Mouse (Mus musculus): ENCODE results near the gene Tsc2. TPM values are rescaled to one million over a fixed set of nuclear protein-coding genes. Genes with fewer than 3 reads are reported as not detected.
"Not testable (repeated sequence)": the region's sequence is repeated elsewhere in the genome, so short reads cannot be mapped to it uniquely, and the experiment has no call there.

The Tsc2 gene
- polyA plus RNA-seq, 1 experiment from 2014 or later = 68.8 TPM

DNA sequence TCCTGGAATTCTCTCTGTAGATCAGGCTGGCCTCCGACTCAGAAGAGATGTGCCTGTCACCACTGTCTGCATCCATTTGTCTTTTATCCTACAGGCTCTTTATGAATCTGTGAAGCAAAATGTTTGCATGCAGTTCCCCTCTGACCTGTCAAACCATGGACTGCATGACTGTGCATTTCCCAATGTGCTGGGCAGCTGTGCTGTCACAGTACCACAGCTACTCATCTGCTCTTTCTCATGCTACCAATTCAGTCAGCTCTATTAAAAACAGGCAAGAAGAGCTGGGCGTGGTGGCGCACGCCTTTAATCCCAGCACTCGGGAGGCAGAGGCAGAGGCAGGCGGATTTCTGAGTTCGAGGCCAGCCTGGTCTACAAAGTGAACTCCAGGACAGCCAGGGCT lies 34.6 kb upstream of the Tsc2 start:
- H3K4me2 ChIP-seq; H3K9me3 ChIP-seq (replicated peaks); H3K27ac ChIP-seq (replicated peaks); H3K4me3 ChIP-seq (replicated peaks); ATAC-seq (ENCODE audit: low FRiP score); H3K9ac ChIP-seq (replicated peaks); H3K36me3 ChIP-seq; H3K27me3 ChIP-seq (replicated peaks): not testable (repeated sequence)
- peaks cover 28% of the 10 kb centered on the region for H3K4me1 ChIP-seq
- 79% methylated on average over 7 of the region's 7 CpGs for WGBS

DNA sequence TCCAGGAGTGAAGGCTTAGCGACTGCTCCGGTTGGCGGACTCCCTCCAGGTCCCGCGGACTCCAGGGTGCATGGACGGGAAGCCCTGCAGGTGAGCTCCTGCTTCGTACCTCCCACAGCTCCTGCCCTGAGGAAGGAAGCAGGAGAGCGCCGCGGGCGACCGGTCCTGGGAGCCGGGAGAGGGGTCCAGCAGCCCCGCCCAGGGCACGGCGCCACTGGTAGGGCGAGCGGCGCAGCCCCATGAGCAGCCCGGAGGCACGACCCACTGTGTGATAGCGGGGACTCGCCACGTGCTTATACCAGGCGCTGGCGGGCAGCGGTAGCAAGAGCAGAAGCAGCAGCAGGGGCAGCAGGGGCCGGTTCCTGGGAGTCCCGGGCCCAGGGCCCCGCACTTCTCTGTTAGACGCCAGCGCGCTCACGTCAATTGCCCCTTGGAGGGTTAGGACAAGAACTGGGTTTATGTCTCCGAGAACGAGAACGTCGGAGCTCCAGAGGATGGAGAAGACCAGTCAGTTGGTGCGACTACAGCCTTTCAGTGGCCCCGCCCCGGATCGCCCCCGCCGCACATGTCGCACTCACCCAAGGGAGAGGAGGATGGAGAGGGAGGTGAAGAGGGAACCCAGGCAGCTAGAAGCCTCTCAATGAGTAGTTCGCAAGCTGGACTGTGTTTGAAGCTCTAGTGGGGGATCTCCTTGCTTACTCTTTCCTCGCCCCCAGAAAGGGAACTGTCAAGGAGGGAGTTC lies 25.8 kb upstream of the Tsc2 start, which contains the start of gene Npw:
TSS of gene Npw (minus strand) at position 441 of the 742 bp plus-strand sequence.
- Histone ChIP-seq H3K27me3 (replicated peaks) (peaks cover 53% of the 10 kb centered on the region), H3K27ac (replicated peaks) (no peak within 1 kb of the TSS), H3K36me3 (no peaks in the 10 kb centered on the region), H3K9ac (replicated peaks) (peak within 1 kb of the TSS; percentile 27; the same call in 1 of the 2 replicates), H3K4me3 (replicated peaks) (peak within 1 kb of the TSS; percentile 33), H3K4me1 (peaks cover 18% of the 10 kb centered on the region), H3K9me3 (replicated peaks) (no peaks in the 10 kb centered on the region), H3K4me2 (peak within 1 kb of the TSS; percentile 61)
- WGBS = under 1% methylated on average over 47 of the region's 47 CpGs
- ATAC-seq (ENCODE audit: low FRiP score) = no peak

DNA sequence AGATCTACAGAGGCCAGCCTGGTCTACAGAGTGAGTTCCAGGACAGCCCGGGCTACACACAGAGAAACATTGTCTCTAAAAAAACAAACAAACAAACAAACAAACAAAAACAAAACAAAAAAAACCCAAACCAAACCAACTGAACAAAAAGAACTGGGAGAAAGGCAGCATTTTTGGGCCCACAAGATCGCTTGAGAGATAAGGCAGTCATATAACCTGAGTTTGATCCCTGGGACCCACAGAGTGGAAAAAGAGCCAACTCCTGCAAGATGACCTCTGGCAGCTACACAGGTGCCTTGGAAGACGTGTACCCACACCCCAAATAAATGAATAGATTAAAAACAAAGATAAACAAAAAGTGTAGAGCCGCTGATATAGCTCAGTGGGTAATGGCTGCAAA lies 22.5 kb upstream of the Tsc2 start:
- WGBS = 81% methylated on average over 4 of the region's 4 CpGs
- Histone ChIP-seq H3K27me3 (replicated peaks) (peaks cover 55% of the 10 kb centered on the region), H3K36me3 (no peaks in the 10 kb centered on the region), H3K4me1 (peaks cover 25% of the 10 kb centered on the region), H3K9ac (replicated peaks) (no peak overlapping the region), H3K27ac (replicated peaks) (no peak overlapping the region), H3K4me2 (no peak overlapping the region), H3K9me3 (replicated peaks) (no peaks in the 10 kb centered on the region), H3K4me3 (replicated peaks) (no peak overlapping the region)
- no peak for ATAC-seq (ENCODE audit: low FRiP score)

DNA sequence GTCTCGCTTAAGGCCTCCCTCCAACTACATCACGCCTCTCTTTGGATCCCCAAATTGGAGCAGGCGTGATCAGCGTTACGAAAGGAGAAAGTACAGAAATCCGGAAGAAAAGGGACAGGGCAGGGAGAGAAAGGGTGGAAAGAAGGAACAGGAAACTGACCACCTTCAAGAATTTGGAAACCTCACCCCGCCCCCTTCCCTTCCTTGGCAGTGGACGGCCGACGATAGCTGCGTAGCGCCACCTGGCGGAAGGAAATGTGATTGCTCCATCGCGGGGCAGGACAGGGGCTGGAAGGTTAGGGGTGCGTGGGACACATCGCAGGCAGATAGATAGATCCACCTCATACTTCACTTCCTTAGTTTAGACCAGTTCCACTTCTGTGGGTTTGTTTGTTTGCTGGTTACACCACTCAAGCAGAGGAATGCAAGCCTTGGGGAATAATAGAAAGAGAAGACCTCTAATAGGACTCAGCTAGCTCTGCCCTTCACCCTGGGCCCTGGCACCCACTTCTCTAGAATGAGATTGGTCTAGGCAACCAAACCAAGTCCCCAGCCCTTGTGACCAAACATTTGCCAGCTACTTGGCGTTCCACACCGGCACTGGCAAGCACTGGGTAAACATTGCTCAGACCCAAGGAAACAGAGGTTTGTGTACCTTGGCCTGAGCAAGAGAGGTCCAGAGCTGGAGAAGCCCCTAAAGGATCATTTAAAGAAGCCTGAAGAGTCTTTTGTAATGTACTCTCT lies 21.7 kb upstream of the Tsc2 start:
- Histone ChIP-seq H3K4me3 (replicated peaks) (peak overlapping the region; percentile 22), H3K4me1 (peaks cover 31% of the 10 kb centered on the region), H3K27ac (replicated peaks) (no peak overlapping the region), H3K9ac (replicated peaks) (no peak overlapping the region; the same call in 1 of the 2 replicates), H3K36me3 (no peaks in the 10 kb centered on the region), H3K27me3 (replicated peaks) (peaks cover 47% of the 10 kb centered on the region), H3K4me2 (peak overlapping the region; percentile 54), H3K9me3 (replicated peaks) (no peaks in the 10 kb centered on the region)
- ATAC-seq (ENCODE audit: low FRiP score) = no peak
- 4% methylated on average over 19 of the region's 19 CpGs for WGBS

DNA sequence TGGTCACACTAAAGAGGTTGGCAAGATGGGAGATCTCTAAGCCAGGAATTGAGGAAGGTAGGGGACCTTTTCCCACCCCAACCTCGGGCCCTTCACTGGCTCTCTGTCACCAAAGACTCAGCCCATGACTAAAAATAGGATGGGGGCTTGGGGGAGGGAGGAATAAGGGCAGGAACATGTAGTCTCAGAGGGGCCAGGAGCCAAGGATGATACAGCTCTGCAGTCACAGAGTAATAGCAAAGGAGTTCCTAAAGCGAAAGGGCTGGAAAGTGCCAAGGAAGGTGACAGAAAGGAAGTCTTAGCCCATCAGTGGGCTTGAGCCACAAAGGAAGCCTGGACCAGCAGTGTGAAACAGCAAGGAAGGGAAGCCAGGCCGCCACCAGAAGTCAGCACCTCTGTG lies 19.4 kb upstream of the Tsc2 start:
- Histone ChIP-seq H3K9me3 (replicated peaks) (no peaks in the 10 kb centered on the region), H3K4me2 (no peak overlapping the region), H3K4me1 (peaks cover 30% of the 10 kb centered on the region), H3K36me3 (no peaks in the 10 kb centered on the region), H3K27me3 (replicated peaks) (peaks cover 24% of the 10 kb centered on the region), H3K4me3 (replicated peaks) (no peak overlapping the region), H3K9ac (replicated peaks) (no peak overlapping the region), H3K27ac (replicated peaks) (no peak overlapping the region)
- no peak for ATAC-seq (ENCODE audit: low FRiP score)
- WGBS = 72% methylated on average over 3 of the region's 3 CpGs

DNA sequence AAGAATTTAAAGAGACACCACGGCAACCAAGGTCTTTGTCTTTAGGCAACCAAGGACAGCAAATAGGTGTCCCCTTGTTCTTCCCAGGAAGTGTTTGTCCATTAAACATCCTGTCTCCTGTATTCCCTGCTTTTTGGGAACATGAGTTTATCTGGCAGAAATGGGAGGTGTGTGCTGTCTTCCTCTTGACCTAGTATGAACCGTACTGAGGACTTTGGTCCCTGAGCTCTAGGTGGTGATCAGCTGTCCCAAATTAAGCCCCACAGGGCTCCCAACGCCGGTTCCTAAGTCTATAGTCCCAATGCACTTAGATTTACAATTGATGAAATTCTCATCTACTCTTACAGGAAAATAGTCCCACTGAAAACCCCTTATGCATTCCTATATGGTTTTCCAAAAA lies 18.3 kb upstream of the Tsc2 start:
- Histone ChIP-seq H3K36me3 (no peaks in the 10 kb centered on the region), H3K4me2 (peak overlapping the region; percentile 95), H3K27me3 (replicated peaks) (peaks cover 16% of the 10 kb centered on the region), H3K9ac (replicated peaks) (peak overlapping the region; percentile 98; the same call in 1 of the 2 replicates), H3K27ac (replicated peaks) (no peak overlapping the region), H3K4me3 (replicated peaks) (peak overlapping the region; percentile 84; the same call in 1 of the 2 replicates), H3K4me1 (peaks cover 30% of the 10 kb centered on the region), H3K9me3 (replicated peaks) (no peaks in the 10 kb centered on the region)
- no peak for ATAC-seq (ENCODE audit: low FRiP score)
- WGBS = 81% methylated on average over 4 of the region's 4 CpGs

DNA sequence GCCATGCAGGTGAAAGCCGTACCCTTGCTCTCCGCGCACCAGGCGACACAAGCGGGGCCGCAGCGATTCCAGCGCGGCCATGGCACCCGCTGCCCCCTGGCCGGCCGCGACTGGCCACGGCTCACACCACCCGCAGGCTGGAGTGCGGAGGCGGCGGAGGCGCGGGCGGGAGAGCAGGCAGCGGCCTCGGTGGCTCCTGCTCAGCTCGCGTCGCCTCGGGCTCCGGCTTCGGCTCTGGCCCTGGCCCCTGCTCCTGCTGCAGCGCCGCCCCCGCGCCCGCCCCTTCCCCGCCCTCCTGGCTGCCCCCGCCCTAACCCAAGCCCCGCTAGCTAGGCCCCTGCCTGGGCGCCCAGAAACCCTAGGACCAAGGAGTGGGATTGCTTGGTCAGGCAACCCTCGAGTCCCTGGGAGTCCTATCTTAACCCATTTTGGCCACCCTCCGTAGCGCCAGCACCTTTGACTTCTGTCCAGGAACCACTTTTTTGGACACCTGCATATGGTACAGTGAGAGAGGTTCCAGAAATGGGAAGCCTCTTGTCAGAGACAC lies 17.7 kb upstream of the Tsc2 start, which contains the start of gene Slc9a3r2:
TSS of gene Slc9a3r2 (minus strand) at position 258 of the 547 bp plus-strand sequence.
- peaks cover 15% of the 10 kb centered on the region for H3K27me3 ChIP-seq (replicated peaks)
- peak within 1 kb of the TSS; percentile 84 for H3K27ac ChIP-seq (replicated peaks)
- H3K9me3 ChIP-seq (replicated peaks) = no peaks in the 10 kb centered on the region
- H3K4me2 ChIP-seq = peak within 1 kb of the TSS; percentile 95
- WGBS = 1% methylated on average over 39 of the region's 41 CpGs
- H3K9ac ChIP-seq (replicated peaks) = peak within 1 kb of the TSS; percentile 98
- H3K36me3 ChIP-seq = no peaks in the 10 kb centered on the region
- peak; percentile 82 for ATAC-seq (ENCODE audit: low FRiP score)
- H3K4me1 ChIP-seq = peaks cover 30% of the 10 kb centered on the region
- peak within 1 kb of the TSS; percentile 84 for H3K4me3 ChIP-seq (replicated peaks)

DNA sequence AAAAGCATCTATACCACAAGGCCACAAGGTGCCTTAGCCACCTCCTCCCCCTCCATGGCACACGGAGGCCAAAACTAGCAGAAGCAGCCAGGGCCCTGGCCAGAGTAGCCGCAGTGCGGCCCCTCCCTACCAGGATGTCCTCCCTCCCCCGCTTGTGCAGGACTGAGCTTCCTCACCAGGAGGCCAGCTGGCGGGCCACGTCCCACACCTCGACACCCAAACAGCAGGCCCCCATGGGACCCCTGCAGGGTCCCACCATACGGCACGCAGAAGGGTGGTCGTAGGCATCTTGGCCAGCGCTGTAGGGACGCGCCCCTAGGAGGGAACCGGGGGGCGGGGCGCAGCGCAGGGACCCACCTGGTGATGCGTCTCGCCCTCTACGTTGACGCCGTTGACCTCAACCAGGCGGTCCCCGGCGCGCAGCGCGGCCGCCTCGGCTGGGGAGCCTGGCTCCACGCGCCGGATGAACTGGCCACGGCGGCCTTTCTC lies 17.2 kb upstream of the Tsc2 start:
- peak overlapping the region; percentile 95 for H3K4me2 ChIP-seq

DNA sequence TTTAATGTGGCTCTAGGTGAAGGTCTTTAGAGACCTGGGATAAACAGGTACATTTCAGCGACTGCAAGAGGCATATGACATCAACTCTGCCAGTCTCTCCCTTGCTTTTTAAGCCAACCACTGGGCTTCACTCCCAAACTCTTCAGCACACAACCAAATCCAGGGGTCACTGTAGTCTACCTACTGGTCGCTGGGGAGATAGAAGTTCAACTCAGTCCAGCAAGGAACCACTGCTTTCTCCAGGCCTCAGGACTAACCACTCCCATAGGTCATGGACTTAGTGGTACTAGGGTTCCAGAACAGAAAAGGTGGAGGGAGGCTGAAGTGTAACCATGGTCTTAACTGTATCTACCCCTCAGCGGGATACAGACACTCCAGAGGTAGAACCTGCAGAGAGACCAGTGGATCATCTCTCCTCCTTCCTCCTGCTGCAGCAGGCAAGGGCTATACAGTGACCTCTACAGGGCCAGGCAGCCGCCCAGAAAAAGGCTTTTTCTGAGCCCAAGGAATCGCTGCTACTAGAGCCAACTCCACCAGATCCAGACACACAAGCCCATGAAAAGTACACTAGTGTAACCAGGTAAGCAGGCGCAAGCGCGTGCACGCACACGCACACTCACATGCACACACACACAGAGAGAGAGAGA lies 16.4 kb upstream of the Tsc2 start:
- WGBS = 70% methylated on average over 10 of the region's 10 CpGs
- Histone ChIP-seq H3K4me1 (peaks cover 25% of the 10 kb centered on the region), H3K4me3 (replicated peaks) (peak overlapping the region; percentile 84), H3K4me2 (peak overlapping the region; percentile 95), H3K36me3 (no peaks in the 10 kb centered on the region), H3K9ac (replicated peaks) (peak overlapping the region; percentile 98), H3K27ac (replicated peaks) (peak overlapping the region; percentile 84; the same call in 1 of the 2 replicates), H3K27me3 (replicated peaks) (peaks cover 13% of the 10 kb centered on the region), H3K9me3 (replicated peaks) (no peaks in the 10 kb centered on the region)
- ATAC-seq (ENCODE audit: low FRiP score) = no peak

More for the DNA sequence above, 17.2 kb upstream of the Tsc2 start:
- peaks cover 30% of the 10 kb centered on the region for H3K4me1 ChIP-seq
- peak overlapping the region; percentile 84 for H3K4me3 ChIP-seq (replicated peaks)
- peak; percentile 69 for ATAC-seq (ENCODE audit: low FRiP score)
- H3K27ac ChIP-seq (replicated peaks) = peak overlapping the region; percentile 84
- peak overlapping the region; percentile 98 for H3K9ac ChIP-seq (replicated peaks)
- H3K9me3 ChIP-seq (replicated peaks) = no peaks in the 10 kb centered on the region
- no peaks in the 10 kb centered on the region for H3K36me3 ChIP-seq
- H3K27me3 ChIP-seq (replicated peaks) = peaks cover 13% of the 10 kb centered on the region
- under 1% methylated on average over 34 of the region's 35 CpGs for WGBS

DNA sequence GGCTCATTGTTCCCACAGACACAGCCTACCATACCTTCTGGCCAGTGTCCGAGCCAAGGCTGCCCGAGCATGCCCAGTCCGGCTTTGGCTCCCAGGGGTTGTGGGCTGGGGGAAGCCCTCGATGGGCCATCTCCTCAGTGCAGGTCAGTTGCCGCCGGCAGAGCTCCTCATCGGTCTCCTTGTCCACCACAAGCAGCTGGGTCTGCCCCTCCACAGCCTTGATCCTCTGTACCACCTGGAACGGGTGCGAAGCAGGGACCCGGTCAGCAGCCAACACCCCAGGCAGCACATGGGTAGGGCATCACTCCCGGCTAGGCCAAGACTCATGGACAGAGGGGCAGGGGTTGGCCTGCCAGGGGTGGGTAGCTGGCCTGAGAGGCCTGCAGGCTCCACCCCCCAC lies 15.1 kb upstream of the Tsc2 start:
- no peak overlapping the region for H3K27ac ChIP-seq (replicated peaks)
- H3K27me3 ChIP-seq (replicated peaks) = peaks cover 13% of the 10 kb centered on the region
- WGBS = 81% methylated on average over 11 of the region's 11 CpGs
- H3K4me3 ChIP-seq (replicated peaks) = no peak overlapping the region
- H3K36me3 ChIP-seq = no peaks in the 10 kb centered on the region
- no peaks in the 10 kb centered on the region for H3K9me3 ChIP-seq (replicated peaks)
- H3K4me1 ChIP-seq = peaks cover 23% of the 10 kb centered on the region
- H3K9ac ChIP-seq (replicated peaks) = 0 out of 2 replicates have a peak overlapping the region, but pooled peaks have one; percentile 12
- H3K4me2 ChIP-seq = 0 out of 2 replicates have a peak overlapping the region, but pooled peaks have one; percentile 95
- ATAC-seq (ENCODE audit: low FRiP score) = no peak

DNA sequence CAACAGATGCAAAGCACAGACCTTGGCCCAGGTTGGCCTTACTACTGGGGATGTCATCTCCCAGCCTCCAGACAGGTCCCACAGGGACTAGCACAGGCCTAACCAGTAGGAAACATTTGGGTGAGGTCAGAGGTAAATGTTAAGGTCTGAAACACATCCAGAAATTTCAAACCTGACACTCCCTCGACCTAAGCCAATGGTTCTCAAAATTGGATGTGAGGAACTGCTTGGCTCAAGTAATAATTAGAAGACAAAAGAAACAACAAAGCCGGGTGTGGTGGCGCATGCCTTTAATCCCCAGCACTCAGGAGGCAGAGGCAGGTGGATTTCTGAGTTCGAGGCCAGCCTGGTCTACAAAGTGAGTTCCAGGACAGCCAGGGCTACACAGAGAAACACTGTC lies 14.0 kb upstream of the Tsc2 start:
- peaks cover 23% of the 10 kb centered on the region for H3K4me1 ChIP-seq
- no peaks in the 10 kb centered on the region for H3K9me3 ChIP-seq (replicated peaks)
- H3K4me2 ChIP-seq = no peak overlapping the region
- no peak for ATAC-seq (ENCODE audit: low FRiP score)
- no peak overlapping the region for H3K27ac ChIP-seq (replicated peaks)
- peaks cover 4% of the 10 kb centered on the region for H3K27me3 ChIP-seq (replicated peaks)
- no peak overlapping the region for H3K9ac ChIP-seq (replicated peaks)
- H3K36me3 ChIP-seq = 0 out of 2 replicates have a peak, but pooled peaks cover 6% of the 10 kb centered on the region
- no peak overlapping the region for H3K4me3 ChIP-seq (replicated peaks)
- WGBS = 86% methylated on average over 4 of the region's 4 CpGs
